Mouse (Mus musculus) left cerebral cortex, adult 11 months (tissue): ENCODE measurements around the gene Mbtd1.
"Not testable (repeated sequence)": the region's sequence is repeated elsewhere in the genome, so short reads cannot be mapped to it uniquely, and the experiment has no call there.

ENCODE experiments used
- DNase-seq: peaks from one replicate; pipeline ENCODE4 v3.0.0; 2022; ENCODE audit warnings: low spot score

The Mbtd1 gene

DNA sequence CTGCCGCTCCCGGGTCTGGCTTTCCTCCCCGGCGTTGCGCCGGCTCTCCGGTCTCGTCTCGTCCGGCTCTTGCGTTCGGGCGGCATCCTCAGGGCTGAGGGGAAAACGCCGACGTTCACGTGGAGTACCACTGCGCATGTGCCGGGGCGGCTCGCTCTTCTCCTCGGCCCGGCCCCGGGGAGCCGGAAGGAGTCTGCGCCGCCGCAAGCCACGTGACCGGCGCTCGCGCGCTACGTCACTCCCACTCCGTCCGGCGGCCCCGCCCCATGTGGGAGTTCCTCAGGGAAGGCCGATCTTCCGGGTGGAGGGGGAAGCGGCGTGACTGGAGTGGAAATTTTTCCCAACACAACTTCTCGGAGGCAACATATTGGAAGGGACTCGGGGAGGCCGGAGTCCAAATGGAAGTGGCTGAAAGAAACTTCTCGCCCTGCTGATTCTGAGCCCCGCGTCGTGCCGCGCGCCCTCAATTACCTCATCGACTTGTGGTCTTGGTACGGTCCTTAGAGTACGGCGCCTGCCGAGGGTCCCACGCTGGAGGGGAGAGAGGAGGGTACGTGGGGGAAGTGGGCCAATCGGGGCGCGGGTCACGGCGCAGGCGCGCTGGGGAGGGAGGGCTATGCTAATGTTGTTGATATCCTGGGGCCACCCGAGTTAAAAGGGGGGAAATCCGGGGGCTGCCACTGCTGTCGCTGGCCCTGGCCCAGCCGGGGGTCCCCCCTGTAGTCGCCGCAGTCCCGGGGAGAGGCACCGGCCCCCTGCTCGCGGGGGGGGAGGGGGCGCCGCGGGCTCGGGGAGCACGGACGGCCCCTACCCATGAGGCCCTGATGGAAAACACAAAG lies at the start of gene Mbtd1, which contains the start of gene Utp18:
Mbtd1 (plus strand) TSS at position 281 of the 839 bp plus-strand sequence.
Utp18 (minus strand) TSS at position 195 of the 839 bp plus-strand sequence.
- peak; percentile 97 for DNase-seq

DNA sequence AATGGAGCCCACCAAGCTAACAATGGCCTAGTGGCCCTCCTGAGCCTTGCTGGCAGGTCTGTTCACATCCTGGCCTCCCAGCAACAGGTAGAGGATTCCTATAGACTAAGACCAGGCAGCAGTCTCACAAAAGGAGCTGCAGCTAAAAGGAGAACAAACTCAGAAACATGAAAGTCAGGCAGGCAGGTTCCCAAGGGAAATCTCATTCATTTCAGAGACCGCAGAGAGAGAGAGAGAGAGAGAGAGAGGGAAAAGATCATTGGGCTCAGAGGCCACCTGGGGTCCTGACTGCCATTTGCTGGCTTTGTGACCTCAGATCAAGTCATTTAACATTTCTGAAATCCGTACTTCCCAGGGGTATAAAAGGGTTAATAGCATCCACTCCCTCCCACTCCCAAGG lies 38.3 kb upstream of the Mbtd1 start:
- no peak for DNase-seq

DNA sequence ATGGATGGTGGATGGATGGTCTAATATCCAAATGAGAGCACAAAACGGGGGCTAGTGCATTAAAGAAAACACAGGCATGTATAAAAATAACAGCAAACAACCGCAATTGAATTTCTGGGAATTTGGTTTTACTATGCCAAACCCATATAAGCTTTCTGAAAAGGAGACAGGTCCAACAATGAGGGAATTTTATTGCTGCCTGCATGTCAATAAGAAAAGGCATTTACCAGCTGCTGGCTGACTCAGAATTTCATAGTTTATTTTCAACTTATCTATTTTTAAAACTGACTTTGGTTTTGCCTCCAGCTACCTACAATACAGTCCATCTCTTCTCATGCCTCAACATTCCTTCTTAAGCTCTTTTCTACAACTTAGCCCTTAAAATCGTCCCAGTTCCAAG lies 33.1 kb upstream of the Mbtd1 start:
- no peak for DNase-seq

DNA sequence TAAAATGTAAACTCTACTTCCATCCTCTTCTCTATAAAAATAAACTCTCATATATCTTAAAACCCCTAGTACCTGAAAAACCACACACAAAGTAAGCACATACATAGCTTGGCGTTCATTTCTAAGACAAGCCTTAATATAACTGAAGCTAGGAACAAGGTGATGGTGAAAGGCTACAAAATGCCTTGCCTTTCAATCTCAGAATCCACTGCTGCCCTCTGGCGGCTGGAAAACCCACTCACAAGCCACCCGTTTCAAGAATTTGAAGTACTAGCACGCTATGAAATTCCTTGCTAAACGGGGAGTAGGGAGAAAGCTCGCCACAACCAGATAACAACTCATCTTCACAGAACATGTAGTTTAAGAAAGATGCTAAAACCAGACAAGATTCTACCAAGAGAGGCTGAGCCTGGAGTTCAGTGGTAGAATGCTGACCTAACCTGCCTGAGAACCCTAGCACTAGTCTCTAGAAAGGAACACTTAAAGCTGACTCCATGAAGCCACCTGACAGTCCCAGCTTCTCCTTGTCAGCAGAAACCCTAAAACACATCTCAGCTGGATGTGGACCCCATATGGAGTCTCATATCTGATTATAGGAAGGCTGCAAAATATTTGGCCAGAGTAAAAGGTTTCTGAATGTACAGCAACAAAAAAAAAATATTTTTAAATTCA lies 29.2 kb upstream of the Mbtd1 start:
- peak; percentile 74 for DNase-seq

DNA sequence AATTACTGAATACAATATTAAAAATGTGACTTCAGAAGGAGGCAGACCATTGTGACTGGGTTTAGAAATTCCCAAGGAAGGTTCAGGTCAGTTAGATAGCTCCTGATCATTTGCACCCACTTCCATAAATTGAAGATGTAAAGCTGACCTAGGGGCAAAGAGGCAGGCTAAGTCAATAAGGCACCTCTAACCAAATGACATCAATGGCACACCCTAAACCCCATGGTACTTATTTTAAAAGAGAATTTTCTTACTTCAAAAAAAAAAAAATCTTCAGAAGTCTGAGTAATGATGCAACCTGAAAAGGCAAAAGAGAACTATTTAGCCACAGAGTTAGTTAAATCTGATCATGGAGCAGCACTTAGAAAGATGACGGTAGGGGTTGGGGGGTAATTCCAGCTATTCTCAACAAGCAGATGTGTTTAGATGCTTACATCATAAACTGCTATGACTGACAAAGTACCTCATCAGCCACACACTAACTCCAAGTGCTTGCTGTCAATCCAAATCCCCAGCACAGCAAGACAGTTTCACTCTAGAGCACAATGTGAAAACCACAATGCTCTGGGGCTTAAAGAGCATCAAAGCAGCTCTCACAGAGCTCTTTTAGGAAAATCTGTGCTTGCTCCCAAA lies 25.0 kb upstream of the Mbtd1 start:
- DNase-seq = no peak

DNA sequence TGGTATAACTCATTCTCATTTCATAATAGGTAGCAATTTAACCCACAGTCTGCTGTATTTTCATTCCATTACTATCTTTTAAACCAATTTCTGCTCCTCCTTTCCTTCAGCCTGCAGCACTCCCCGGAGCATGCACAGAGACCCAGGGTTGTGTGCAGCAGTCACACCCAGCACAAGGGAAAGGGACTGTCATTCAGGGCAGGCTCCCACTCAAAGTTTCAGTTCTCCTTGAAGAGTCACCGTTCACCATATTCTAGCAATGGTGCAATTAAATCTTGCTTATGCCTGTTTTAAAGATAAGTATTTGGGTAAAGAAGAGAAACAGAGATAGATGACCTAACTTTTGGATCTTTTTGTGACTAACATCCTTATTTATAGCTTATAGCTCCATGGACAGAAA lies 24.5 kb upstream of the Mbtd1 start:
- no peak for DNase-seq

DNA sequence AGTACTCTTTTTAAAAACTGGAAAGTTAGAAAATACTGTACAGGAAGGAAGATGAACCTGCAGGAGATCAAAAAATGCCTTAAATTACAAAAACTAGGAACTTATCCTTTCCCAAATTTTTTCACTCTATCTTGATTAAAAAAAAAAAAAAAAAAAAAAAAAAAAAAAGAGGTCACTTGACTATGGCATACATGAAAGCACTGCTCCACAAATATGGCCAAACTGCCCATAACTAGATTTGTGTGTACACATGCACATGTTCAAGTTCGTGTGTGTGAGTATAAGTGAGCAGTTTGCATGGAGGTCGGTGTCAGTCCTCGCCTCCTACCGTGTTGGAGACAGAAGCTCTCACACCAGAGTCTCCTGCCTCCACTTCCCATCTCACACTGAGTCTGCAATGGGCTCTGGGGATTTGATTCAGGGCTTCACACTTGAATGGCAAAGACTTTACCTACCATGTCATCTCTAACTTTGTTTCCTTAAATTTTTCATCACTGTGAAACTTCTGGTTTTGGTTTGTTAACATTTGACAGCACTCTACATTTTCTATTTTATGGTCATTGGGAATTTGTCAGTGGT lies 23.5 kb upstream of the Mbtd1 start:
- DNase-seq = no peak

DNA sequence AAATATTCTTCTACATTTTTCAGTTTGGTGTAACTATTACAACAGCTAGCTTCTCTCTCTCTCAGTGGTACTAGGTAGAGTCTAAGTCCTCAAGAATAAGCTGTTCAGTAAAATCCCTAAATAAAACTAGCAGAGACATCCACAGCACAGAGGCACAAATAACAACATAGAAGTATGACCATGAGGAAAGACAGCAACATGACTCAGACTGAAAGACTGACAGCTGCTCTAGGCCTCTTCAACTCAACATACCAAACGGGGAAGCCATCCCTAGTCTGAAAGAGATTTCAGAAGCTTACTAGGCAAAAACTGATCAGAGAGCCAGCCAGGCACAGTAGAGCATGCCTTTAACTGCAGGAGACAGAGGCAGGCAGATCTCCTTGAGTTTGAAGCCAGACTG lies 23.0 kb upstream of the Mbtd1 start:
- no peak for DNase-seq

DNA sequence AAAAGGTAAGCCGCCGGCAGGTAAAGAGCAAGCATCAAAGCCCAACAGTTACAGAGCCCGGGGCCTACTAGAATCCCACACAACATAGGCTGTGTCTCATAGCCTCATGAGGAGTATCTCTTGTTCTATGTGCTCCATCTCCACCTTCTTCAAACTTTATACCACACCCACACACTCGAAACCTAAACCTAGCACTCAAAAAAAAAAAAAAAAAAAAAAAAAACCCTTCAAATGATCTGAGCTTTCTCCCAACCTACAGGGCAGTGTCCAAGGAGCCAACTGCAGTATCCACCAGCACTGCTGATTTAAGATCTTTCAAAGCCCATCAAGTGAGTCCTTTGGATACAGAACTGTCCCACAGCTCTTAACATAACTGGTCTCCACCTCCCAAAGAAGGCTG lies 1.6 kb upstream of the Mbtd1 start:
- DNase-seq = no peak

DNA sequence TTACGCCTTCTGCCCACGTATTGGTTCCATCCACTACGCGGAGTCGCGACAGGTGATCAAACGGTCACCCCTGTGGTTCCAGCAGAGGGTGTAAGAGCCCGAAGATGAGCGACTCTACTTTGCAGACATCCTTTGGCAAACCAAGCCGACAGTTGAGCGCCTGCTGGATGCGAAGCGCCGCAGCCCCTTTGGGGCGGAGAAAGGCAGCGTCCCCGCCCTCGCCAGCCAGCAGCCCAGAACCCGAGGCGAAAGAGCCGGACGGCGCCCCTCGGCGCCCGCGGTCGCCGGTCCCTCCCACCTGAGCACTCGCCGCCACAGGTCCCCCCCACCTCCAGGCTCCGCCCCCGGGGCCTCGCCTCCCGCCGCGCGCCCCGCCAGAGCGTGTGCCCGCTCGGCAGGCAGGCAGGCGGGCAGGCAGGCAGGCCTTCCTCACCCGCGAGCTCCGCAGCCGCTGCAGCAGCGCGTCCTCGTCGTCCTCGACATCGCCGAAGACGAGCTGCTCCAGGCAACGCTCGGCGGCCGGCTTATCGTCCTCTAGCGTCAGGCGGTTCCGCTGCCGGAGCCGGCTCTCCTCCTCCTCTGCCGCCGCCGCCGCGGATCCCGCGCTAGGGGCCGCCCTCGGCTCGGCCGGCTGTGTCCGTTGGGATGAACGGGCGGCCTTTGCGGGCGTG lies 616 bp upstream of the Mbtd1 start:
- peak; percentile 22 for DNase-seq

DNA sequence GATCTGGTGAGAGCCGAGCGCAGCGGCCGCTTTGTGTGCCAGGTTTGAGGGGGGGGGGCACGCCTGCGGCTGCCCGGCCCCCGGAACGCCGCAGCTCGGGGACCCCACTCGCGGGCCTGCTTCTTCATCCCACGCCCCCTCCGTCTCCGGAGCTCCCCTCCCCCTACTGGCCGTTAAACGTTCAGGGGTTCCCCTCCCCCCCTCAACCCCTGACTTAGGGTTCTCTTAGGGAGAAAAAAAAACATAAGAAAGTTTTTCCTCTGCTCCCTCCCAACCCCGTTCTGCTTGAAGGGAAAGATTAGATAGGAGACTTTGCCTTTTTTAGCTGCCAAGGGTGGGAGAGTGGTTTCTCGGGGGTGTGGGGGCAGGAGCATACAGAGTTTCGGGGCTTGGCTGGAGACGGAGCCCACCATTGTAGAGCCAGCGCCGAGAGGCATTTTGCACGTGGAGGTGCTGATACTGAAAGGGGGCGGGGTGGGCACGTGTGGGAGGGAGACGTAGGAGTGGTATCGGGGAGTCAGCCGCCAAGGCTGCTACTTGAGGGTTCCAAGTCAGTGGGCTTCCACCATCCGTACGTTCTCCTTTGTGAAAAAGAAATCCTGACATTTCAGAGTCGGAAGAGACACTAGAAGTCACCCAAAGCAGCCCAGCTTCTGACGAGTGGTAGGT lies 893 bp downstream of the Mbtd1 start:
- no peak for DNase-seq

DNA sequence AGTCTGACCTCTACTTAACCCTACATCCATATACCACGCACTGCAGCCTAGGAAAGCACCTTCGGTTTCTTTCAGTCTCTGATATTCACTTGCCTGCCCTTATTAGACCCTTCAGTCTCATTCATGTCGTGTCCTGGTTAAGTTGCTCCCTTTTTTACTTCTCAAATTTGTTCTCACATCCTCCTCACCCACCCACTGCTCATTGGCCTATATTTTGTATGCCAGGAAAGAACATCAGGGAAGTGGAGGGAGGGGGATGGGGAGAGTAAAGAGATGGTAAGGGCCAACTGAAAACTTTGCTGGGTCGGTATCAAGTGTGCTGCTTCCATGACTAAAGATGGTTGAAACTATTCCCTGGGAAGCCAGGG lies 1.4 kb downstream of the Mbtd1 start:
- no peak for DNase-seq

DNA sequence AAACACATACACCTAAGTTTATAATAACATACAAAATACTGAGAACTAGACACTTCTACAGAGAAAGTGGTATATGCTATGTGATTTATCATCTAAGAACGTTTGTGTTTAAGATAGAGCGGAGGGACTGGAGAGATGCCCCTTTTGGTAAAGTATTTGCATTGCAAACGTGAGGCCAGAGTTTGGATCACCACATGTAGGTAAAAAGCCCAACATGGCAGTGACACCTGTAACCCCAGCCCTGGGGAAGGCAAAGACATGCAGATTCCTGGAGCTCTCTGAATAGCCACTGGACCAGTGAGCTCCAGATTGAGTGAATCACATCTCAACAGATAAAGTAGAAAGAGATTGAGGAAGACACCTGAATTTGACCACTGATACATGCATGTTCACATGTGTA lies 12.1 kb downstream of the Mbtd1 start:
- no peak for DNase-seq

DNA sequence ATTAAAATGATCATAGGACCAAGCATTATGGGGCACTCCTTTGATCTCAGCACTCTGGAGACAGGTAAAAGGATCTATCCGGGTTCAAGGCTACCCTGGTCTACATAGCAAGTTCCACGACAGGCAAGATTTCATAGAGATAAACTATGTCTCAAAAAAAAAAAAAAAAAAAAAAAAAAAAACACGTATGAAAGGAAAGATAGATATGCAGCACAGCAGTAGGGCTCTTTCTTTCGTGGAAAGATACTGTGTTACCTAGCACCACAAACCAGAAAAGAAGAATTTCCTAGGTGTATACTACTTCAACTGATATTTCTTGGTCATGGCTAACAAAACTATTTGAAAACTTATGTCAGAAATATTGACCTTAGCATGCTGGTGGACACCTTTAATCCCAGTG lies 21.2 kb downstream of the Mbtd1 start:
- DNase-seq = no peak

DNA sequence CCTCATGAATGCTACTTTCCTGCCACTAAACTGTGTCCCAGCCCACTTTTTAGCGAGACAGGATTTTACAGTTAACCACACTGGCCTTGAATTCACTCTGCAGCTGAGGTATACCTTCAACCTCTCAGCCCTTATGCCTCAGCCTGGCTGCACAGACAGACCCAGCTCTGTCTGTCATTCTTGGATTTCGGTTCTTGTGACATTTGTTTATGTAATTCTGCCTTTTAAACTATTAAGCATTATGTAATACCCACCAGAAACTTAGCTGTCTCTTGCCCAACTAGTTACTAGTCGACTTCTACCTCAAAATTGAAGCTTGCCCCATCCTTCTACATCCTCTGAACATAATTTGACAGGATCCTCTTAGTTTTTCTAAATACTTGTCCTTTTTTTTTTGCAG lies 22.2 kb downstream of the Mbtd1 start:
- DNase-seq = no peak

DNA sequence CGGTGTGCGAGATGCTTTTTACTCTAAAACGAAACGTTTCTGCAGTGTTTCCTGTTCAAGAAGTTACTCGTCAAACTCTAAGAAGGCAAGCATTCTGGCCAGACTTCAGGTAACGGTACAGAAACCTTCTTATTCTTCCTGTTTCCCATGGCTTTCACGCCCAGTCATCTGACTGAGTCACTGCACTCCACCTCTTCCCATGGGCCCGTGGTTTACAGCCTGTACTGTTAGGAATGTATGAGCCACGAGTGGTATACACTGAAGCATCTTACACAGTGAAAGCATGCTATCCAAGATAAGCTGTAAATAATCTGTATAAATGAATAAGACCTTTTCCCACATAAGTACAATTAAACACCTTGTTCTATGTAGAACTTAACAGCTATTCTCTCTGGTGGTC lies 23.2 kb downstream of the Mbtd1 start:
- DNase-seq = no peak

DNA sequence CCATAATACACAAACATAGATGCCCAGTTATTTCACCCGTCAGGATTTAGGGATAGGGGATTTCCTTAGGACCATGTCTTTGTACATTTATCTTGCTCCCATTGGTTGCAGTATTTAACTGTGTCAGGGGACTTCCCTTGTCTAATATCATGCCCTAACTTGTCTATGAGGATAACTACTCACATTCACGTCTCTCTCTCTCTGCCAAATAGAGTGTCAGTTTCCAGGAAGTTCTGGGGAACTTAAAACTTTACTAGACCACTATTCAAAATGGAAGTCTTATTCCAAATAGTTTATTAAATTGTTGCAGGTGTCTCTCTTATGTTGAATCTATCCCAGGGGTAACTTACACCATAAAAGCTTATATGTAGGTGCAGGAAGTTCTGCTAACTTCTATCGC lies 26.0 kb downstream of the Mbtd1 start:
- no peak for DNase-seq

DNA sequence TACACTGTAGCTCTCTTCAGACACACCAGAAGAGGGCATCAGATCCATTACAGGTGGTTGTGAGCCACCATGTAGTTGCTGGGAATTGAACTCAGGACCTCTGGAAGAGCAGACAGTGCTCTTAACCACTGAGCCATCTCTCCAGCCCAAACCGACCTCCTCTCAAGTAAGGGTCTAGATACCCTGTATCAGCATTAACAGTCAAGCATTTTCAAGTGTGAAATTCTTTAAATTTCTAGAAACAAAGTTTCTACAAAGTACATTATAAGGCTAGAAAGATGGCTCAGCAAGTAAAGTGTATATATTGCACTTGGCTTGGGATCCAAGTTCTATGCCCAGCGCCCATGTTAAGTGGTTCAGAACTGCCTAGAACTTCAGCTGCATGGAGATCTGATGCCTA lies 29.4 kb downstream of the Mbtd1 start:
- DNase-seq = not testable (repeated sequence)

DNA sequence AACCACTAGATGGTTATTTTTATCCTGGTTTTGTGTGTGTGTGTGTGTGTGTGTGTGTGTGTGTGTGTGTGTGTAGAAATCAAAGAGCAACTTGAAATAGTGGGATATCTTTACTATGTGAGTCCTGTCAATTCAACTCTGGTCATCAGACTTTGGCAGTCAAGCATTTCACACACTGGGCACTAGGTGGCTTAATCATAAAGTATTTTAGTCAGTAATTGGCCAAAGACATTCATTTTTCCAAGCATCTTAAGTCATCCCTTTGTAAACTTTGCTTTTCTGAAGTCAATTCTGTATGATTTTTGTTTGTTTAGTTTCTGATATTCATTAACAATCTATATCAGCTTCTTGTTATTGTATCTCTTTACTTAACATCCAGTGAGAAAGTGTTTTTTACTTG lies 43.5 kb downstream of the Mbtd1 start:
- no peak for DNase-seq

DNA sequence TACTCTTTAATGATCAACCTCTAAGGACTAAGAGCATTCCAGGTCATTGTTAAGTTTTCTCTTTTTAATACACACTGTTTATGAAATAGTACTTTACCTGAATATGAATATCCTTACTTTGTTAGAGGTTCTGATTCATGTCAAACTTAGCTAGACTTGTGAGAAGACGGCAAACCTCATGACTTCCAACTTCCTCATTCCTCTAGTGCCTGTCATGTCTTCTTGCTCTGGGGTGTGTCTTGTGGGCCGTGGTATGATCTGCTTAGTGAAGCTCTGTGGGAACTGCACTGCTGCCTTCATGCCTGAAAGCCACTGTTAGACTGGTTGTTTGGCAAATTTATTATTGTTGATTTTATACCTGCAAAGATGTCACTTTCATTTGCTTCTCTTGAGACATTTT lies 55.3 kb downstream of the Mbtd1 start:
- no peak for DNase-seq

DNA sequence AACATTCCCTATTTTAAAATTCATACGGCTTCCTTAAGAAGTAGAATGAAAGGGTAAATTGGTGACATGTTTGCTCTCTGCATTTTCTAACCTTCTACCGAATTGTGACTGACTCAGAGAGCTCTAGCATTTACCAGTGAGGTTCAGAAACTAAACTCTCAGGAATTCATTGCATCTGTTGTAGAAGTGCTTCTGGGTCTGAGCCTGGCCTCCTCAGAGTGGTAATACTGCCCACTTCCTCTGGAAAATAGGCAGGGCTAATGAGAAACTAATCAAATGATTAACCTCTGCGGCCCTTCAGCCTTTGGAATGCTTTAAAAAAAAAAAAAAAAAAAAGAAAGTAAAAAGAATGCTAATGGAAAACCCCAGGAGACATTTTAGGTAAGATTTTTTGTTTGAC lies 59.3 kb downstream of the Mbtd1 start:
- DNase-seq = no peak
